ENCODE assay signal across 16 mouse cellular contexts in genomic region chr1:76944046-76944445, GRCm38 (mm10).
DNase-seq lines count a peak whose midpoint lies in the region; ATAC-seq lines count a peak whose summit lies in the region.
"Had no signal": no experiment of that assay in that cellular context is flagged by ENCODE, and none has a peak within 500 bp of the region (broad histone marks: within the 10 kb centered on the region; RNA-seq: fewer than 3 reads in every experiment).

No protein-coding gene starts in this region.

- no peak overlapping the region for H3K9ac ChIP-seq in kidney, embryonic 15.5 days
- H3K9ac ChIP-seq in lung, embryonic 16.5 days (ENCODE audit: low read length): no peak overlapping the region
- H3K9ac ChIP-seq: embryonic facial prominence, embryonic 13.5 days; forebrain, embryonic 12.5 days; hindbrain, embryonic 12.5 days had no signal

- H3K27ac ChIP-seq in kidney, embryonic 15.5 days: no peak overlapping the region
- H3K27ac ChIP-seq in lung, embryonic 16.5 days (ENCODE audit: low read length): peak overlapping the region; percentile 18; the same call in 1 of the 2 replicates
- H3K27ac ChIP-seq: embryonic facial prominence, embryonic 13.5 days; forebrain, embryonic 12.5 days; hindbrain, embryonic 12.5 days had no signal

- no peak for ATAC-seq in kidney, embryonic 15.5 days (replicated peaks; ENCODE audit: low FRiP score)
- no peak for ATAC-seq in lung, embryonic 16.5 days (ENCODE audit: low read depth)
- ATAC-seq: forebrain, embryonic 16.5 days; hindbrain, embryonic 16.5 days had no signal

- peak; percentile 10 for DNase-seq in gastrocnemius, postnatal 10 days
- DNase-seq in gastrocnemius, postnatal 25 days: no peak
- DNase-seq in kidney, postnatal 10 days: peak; percentile 19
- no peak for DNase-seq in lung, postnatal 25 days (ENCODE audit: low spot score)
- DNase-seq: adrenal gland, postnatal 10 days; cerebellum, adult 11-12 months; cerebellum, adult 9-10 months; cerebellum, postnatal 36 days; gastrocnemius, postnatal 14 days had no signal

- no peaks in the 10 kb centered on the region for H3K9me3 ChIP-seq in kidney, embryonic 15.5 days (replicated peaks)
- no peaks in the 10 kb centered on the region for H3K9me3 ChIP-seq in lung, embryonic 16.5 days (ENCODE audit: control insufficient read depth, low read length)
- H3K9me3 ChIP-seq: embryonic facial prominence, embryonic 13.5 days; forebrain, embryonic 12.5 days; hindbrain, embryonic 12.5 days had no signal

- H3K36me3 ChIP-seq in kidney, embryonic 15.5 days: no peaks in the 10 kb centered on the region
- H3K36me3 ChIP-seq in lung, embryonic 16.5 days (ENCODE audit: control insufficient read depth, insufficient read depth, low read length): no peaks in the 10 kb centered on the region
- H3K36me3 ChIP-seq: embryonic facial prominence, embryonic 13.5 days; forebrain, embryonic 12.5 days; hindbrain, embryonic 12.5 days had no signal

- no peaks in the 10 kb centered on the region for H3K27me3 ChIP-seq in kidney, embryonic 15.5 days
- no peaks in the 10 kb centered on the region for H3K27me3 ChIP-seq in lung, embryonic 16.5 days (ENCODE audit: control insufficient read depth, insufficient read depth, low read depth, low read length)
- H3K27me3 ChIP-seq: embryonic facial prominence, embryonic 13.5 days; forebrain, embryonic 12.5 days; hindbrain, embryonic 12.5 days had no signal

- WGBS in kidney, embryonic 15.5 days: 63% methylated on average over 4 of the region's 4 CpGs
- WGBS in lung, embryonic 16.5 days: 52% methylated on average over 4 of the region's 4 CpGs

- no peaks in the 10 kb centered on the region for H3K4me1 ChIP-seq in kidney, embryonic 15.5 days
- peaks cover 12% of the 10 kb centered on the region for H3K4me1 ChIP-seq in lung, embryonic 16.5 days (replicated peaks; ENCODE audit: control insufficient read depth, insufficient read depth, low read length)
- H3K4me1 ChIP-seq: embryonic facial prominence, embryonic 13.5 days; forebrain, embryonic 12.5 days; hindbrain, embryonic 12.5 days had no signal

- no peak overlapping the region for H3K4me3 ChIP-seq in kidney, embryonic 15.5 days (replicated peaks)
- H3K4me3 ChIP-seq in lung, embryonic 16.5 days (ENCODE audit: low read length): no peak overlapping the region
- H3K4me3 ChIP-seq: embryonic facial prominence, embryonic 13.5 days; forebrain, embryonic 12.5 days; hindbrain, embryonic 12.5 days had no signal

- H3K4me2 ChIP-seq in kidney, embryonic 15.5 days: no peak overlapping the region
- H3K4me2 ChIP-seq in lung, embryonic 16.5 days (ENCODE audit: low read depth, low read length): no peak overlapping the region
- H3K4me2 ChIP-seq: embryonic facial prominence, embryonic 13.5 days; forebrain, embryonic 12.5 days; hindbrain, embryonic 12.5 days had no signal

Comparison
In these comparisons a context has a peak if more than half of its experiments do, and no peak if none do; other contexts are left out.
1. DNase-seq: peak in gastrocnemius, postnatal 10 days (single experiment) and kidney, postnatal 10 days (single experiment); none in gastrocnemius, postnatal 25 days (single experiment) and lung, postnatal 25 days (single experiment).